Mouse (Mus musculus): ENCODE measurements around the gene Slc13a3. TPM values are rescaled to one million over a fixed set of nuclear protein-coding genes. Genes with fewer than 3 reads are reported as not detected.
A peak's percentile ranks its signal among the peaks of the same experiment; 100 is the strongest.

Slc13a3 gene
- polyA plus RNA-seq, 1 experiment, result not detected

GRCm38 (mm10) chr2:165497706-165498275 is 24.8 kb upstream of the Slc13a3 start:
- Histone ChIP-seq H3K27me3 (replicated peaks) (peaks cover 54% of the 10 kb centered on the region), H3K4me3 (replicated peaks) (peak overlapping the region; percentile 19), H3K4me1 (peaks cover 10% of the 10 kb centered on the region), H3K9me3 (peaks cover 24% of the 10 kb centered on the region), H3K36me3 (replicated peaks; ENCODE audit: low read length) (no peaks in the 10 kb centered on the region)
- TF ChIP-seq FLI1 (IDR thresholded peaks at IDR 0.05; ENCODE audit: low read length) (no peak), GATA1 (IDR thresholded peaks at IDR 0.05; ENCODE audit: borderline replicate concordance, low read length) (no peak)

- peaks cover 24% of the 10 kb centered on the region for H3K9me3 ChIP-seq
- H3K4me1 ChIP-seq, result peaks cover 20% of the 10 kb centered on the region
- peaks cover 46% of the 10 kb centered on the region for H3K27me3 ChIP-seq (replicated peaks)
- H3K4me3 ChIP-seq (replicated peaks), result no peak overlapping the region
- H3K36me3 ChIP-seq (replicated peaks; ENCODE audit: low read length), result no peaks in the 10 kb centered on the region
- no peak for TF ChIP-seq FLI1 (IDR thresholded peaks at IDR 0.05; ENCODE audit: low read length)
- no peak for TF ChIP-seq GATA1 (IDR thresholded peaks at IDR 0.05; ENCODE audit: borderline replicate concordance, low read length)
Observed at GRCm38 (mm10) chr2:165496251-165496650, 23.2 kb upstream of the Slc13a3 start.

DNA sequence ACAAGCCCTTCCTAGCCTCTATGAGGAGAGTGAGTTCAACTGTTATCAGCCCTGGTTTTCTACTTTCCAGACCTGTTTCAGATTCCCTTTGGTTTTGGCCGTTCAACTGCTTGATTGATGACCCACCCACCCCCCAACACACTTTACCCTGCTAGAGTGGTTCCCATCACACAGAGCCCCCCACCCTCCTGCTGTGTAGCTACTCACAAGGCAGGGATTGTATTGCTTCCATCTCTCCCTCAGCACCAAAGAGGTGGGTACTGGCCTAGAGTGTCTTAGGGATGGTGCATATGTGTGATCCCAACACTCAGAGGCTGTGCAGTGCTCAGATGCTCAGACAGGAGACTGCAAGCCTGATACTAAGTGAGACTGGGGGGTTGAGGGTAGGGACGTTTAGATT is 21.5 kb upstream of the Slc13a3 start:
- Histone ChIP-seq H3K4me3 (replicated peaks) (peak overlapping the region; percentile 8), H3K36me3 (replicated peaks; ENCODE audit: low read length) (peaks cover 15% of the 10 kb centered on the region)
- TF ChIP-seq GATA1 (IDR thresholded peaks at IDR 0.05; ENCODE audit: borderline replicate concordance, low read length) (no peak), FLI1 (IDR thresholded peaks at IDR 0.05; ENCODE audit: low read length) (no peak)

GRCm38 (mm10) chr2:165493587-165494210 is 20.7 kb upstream of the Slc13a3 start:
- Histone ChIP-seq H3K36me3 (replicated peaks; ENCODE audit: low read length) (peaks cover 23% of the 10 kb centered on the region), H3K9me3 (peaks cover 22% of the 10 kb centered on the region), H3K4me1 (peaks cover 26% of the 10 kb centered on the region), H3K4me3 (replicated peaks) (peak overlapping the region; percentile 90), H3K27me3 (replicated peaks) (peaks cover 25% of the 10 kb centered on the region)
- TF ChIP-seq GATA1 (IDR thresholded peaks at IDR 0.05; ENCODE audit: borderline replicate concordance, low read length), result no peak
- no peak for TF ChIP-seq FLI1 (IDR thresholded peaks at IDR 0.05; ENCODE audit: low read length)

More for the DNA sequence above, 21.5 kb upstream of the Slc13a3 start:
- Histone ChIP-seq H3K9me3 (peaks cover 22% of the 10 kb centered on the region), H3K27me3 (replicated peaks) (peaks cover 29% of the 10 kb centered on the region), H3K4me1 (peaks cover 20% of the 10 kb centered on the region)

DNA sequence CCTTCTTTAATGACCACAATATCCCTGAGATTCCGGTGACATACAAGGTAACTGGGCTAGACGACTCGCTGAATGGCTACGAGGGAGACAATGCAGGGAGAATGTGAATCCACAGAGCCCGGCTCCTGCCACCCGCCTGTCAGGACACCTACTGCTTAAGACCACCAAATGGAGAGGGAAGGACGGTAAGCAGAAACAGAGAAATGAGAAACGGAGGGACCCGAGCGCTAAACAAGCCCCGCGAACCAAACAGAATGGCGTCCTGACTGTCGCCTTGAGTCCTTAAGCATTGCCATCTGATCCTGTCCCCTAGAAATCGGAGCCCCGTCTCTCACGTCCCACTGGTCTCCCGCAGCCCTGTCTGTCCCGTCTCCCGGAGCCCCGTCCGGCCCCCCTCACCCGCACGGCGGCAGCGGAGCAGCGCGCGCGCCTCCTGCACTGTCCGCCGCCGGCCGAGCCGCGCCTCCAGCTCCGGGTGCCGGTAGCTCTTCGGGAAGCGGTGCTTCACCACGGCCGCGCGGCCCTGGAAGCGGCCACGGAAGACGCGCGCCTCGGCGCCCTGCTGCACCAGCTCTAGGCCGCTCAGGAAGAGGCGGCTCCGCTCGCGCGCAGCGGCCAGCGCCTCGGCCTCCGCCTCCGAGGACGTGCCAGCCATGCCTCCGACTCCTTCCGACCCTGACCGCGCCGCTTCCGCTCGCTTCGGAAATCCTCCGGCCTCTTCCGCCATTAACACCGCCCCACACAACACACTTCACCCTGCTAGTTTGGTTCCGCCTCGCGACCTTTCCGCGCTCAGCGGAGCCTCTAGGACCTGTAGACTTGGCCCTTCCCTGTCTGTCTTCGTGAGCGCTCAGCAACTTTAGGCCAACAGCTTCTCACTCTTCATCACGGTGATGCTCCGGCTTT is 19.9 kb upstream of the Slc13a3 start, which contains the start of gene Trp53rka:
Gene Trp53rka (minus strand): TSS at position 677 of the 906 bp plus-strand sequence.
- peaks cover 14% of the 10 kb centered on the region for H3K9me3 ChIP-seq

GRCm38 (mm10) chr2:165486881-165487535 is 14.0 kb upstream of the Slc13a3 start:
- peaks cover 42% of the 10 kb centered on the region for H3K4me1 ChIP-seq
- no peaks in the 10 kb centered on the region for H3K9me3 ChIP-seq
- peak overlapping the region; percentile 40 for H3K4me3 ChIP-seq (replicated peaks)
- H3K27me3 ChIP-seq (replicated peaks), result peaks cover 31% of the 10 kb centered on the region
- peaks cover 30% of the 10 kb centered on the region for H3K36me3 ChIP-seq (replicated peaks; ENCODE audit: low read length)
- TF ChIP-seq GATA1 (IDR thresholded peaks at IDR 0.05; ENCODE audit: borderline replicate concordance, low read length) (no peak), FLI1 (IDR thresholded peaks at IDR 0.05; ENCODE audit: low read length) (no peak)

More for the DNA sequence above, 19.9 kb upstream of the Slc13a3 start, which contains the start of gene Trp53rka:
- TF ChIP-seq GATA1 (IDR thresholded peaks at IDR 0.05; ENCODE audit: borderline replicate concordance, low read length), result no peak
- TF ChIP-seq FLI1 (IDR thresholded peaks at IDR 0.05; ENCODE audit: low read length), result no peak
- peaks cover 31% of the 10 kb centered on the region for H3K4me1 ChIP-seq
- peak within 1 kb of the TSS; percentile 96 for H3K4me3 ChIP-seq (replicated peaks)
- peaks cover 18% of the 10 kb centered on the region for H3K27me3 ChIP-seq (replicated peaks)
- peaks cover 30% of the 10 kb centered on the region for H3K36me3 ChIP-seq (replicated peaks; ENCODE audit: low read length)

GRCm38 (mm10) chr2:165486401-165486800 is 13.4 kb upstream of the Slc13a3 start:
- Histone ChIP-seq H3K4me1 (peaks cover 40% of the 10 kb centered on the region), H3K4me3 (replicated peaks) (no peak overlapping the region), H3K27me3 (replicated peaks) (peaks cover 33% of the 10 kb centered on the region), H3K9me3 (no peaks in the 10 kb centered on the region), H3K36me3 (replicated peaks; ENCODE audit: low read length) (peaks cover 30% of the 10 kb centered on the region)
- TF ChIP-seq FLI1 (IDR thresholded peaks at IDR 0.05; ENCODE audit: low read length) (no peak), GATA1 (IDR thresholded peaks at IDR 0.05; ENCODE audit: borderline replicate concordance, low read length) (no peak)

GRCm38 (mm10) chr2:165485826-165486225 is 12.8 kb upstream of the Slc13a3 start:
- Histone ChIP-seq H3K4me1 (peaks cover 40% of the 10 kb centered on the region), H3K36me3 (replicated peaks; ENCODE audit: low read length) (peaks cover 28% of the 10 kb centered on the region), H3K9me3 (no peaks in the 10 kb centered on the region), H3K4me3 (replicated peaks) (no peak overlapping the region), H3K27me3 (replicated peaks) (peaks cover 39% of the 10 kb centered on the region)
- no peak for TF ChIP-seq FLI1 (IDR thresholded peaks at IDR 0.05; ENCODE audit: low read length)
- no peak for TF ChIP-seq GATA1 (IDR thresholded peaks at IDR 0.05; ENCODE audit: borderline replicate concordance, low read length)

DNA sequence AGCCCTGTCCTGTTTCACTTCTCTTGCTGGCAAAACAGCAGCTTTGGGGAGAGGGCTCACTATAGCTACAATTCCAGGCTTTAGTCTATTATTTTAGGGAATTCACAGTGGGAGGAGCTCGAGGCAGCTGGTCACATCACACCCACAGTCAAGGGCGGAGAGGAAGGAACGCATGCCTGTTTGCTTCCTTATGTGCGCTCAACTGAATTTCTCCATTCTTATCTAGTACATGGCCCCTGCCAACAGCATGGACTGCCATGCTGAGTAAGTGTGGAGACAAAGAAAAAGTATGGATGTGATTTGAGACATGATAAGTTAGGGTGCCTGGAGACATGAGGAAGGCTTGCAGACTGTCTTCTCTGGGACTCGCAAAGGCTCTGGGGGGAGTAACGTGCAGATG is 11.1 kb upstream of the Slc13a3 start:
- peaks cover 4% of the 10 kb centered on the region for H3K9me3 ChIP-seq
- H3K4me3 ChIP-seq (replicated peaks), result no peak overlapping the region
- no peak for TF ChIP-seq FLI1 (IDR thresholded peaks at IDR 0.05; ENCODE audit: low read length)
- no peak for TF ChIP-seq GATA1 (IDR thresholded peaks at IDR 0.05; ENCODE audit: borderline replicate concordance, low read length)
- H3K27me3 ChIP-seq (replicated peaks), result peaks cover 49% of the 10 kb centered on the region
- peaks cover 38% of the 10 kb centered on the region for H3K4me1 ChIP-seq
- peaks cover 11% of the 10 kb centered on the region for H3K36me3 ChIP-seq (replicated peaks; ENCODE audit: low read length)
